Mouse (Mus musculus): ENCODE data around the gene Gabrr2.

DNA sequence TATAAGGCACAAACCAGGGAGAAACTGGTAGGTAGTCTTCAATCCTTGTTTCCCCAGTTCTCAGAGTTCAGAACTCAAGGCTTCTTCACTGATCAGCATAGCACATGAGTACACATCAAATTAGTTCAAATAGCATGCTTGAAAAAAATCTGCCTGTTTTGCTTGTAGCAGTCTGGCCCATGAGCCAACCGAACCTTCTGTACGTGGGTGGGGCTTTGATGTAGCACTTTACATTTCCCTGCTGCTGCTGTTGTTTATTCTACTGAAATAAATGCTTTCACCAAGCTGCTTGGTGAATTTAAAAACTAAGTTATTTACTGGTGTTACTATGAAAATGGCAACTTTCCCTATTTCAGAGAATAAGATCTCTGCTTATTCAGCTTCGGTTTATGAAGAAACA is 10.7 kb upstream of the Gabrr2 start:
- TF ChIP-seq EP300 (IDR thresholded peaks at IDR 0.05; ENCODE audit: low read depth) (no peak), CTCF (IDR thresholded peaks at IDR 0.05; ENCODE audit: low read depth) (no peak)

Data from liver, postnatal 0 days (tissue).